Comparison of ENCODE assay signal across 13 mouse cellular contexts in genomic region chr2:88449031-88449430, GRCm38 (mm10).
DNase-seq lines count a peak whose midpoint lies in the region.
"Had no signal": no experiment of that assay in that cellular context is flagged by ENCODE, and none has a peak within 500 bp of the region (broad histone marks: within the 10 kb centered on the region; RNA-seq: fewer than 3 reads in every experiment).

Gm13757 (minus strand) TSS chr2:88449131.

- peak; percentile 33 for DNase-seq in retina, postnatal 1 day
- no peak for DNase-seq in retina, embryonic 14.5 days (ENCODE audit: low spot score)
- DNase-seq: adrenal gland, adult 2 months; adrenal gland, adult 8-10 months; adrenal gland, postnatal 10 days; adrenal gland, postnatal 14 days; adrenal gland, postnatal 25 days; adrenal gland, postnatal 36 days; B cell, adult 2 months; cerebellum, adult 11 months; cerebellum, adult 11-12 months; cerebellum, adult 18-20 months; cerebellum, adult 2 months had no signal
